Mouse (Mus musculus): ENCODE data around the gene Axl. TPM values are rescaled to one million over a fixed set of nuclear protein-coding genes. Genes with fewer than 3 reads are reported as not detected.

The Axl gene
- polyA plus RNA-seq, 1 experiment from 2014 or later, result 14.5 TPM

DNA sequence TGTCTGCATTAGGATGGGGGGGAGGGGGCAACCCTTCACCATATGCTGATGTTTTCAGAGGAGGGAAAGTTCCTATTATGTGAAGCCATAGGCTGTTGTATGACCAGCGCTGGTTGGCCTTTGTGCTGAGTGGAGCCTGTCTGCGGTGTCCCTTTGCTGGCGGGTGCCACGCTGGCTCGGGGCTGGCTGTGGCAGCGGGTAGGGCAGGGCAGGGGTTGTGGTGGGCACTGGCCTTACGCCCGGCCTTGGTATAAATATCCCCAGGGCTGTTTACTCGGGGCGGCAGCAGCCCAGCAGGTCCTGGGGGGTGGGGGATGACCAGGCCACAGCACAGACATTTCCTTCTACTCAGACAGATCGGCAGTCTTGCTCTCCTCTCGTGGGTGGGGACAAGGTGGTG is 78.5 kb downstream of the Axl start:
- WGBS (ENCODE audit: insufficient replicate concordance), result 47% methylated on average over 12 of the region's 12 CpGs
- peak overlapping the region; percentile 6; the same call in 1 of the 2 replicates for H3K4me2 ChIP-seq
- ATAC-seq (ENCODE audit: low read depth), result no peak
- no peaks in the 10 kb centered on the region for H3K9me3 ChIP-seq (replicated peaks)
- H3K4me1 ChIP-seq (replicated peaks), result peaks cover 70% of the 10 kb centered on the region
- no peak overlapping the region for H3K4me3 ChIP-seq (replicated peaks)
- no peak for DNase-seq
- no peaks in the 10 kb centered on the region for H3K27me3 ChIP-seq
- peaks cover 58% of the 10 kb centered on the region for H3K36me3 ChIP-seq
- peak overlapping the region; percentile 34 for H3K27ac ChIP-seq
- H3K9ac ChIP-seq, result no peak overlapping the region

DNA sequence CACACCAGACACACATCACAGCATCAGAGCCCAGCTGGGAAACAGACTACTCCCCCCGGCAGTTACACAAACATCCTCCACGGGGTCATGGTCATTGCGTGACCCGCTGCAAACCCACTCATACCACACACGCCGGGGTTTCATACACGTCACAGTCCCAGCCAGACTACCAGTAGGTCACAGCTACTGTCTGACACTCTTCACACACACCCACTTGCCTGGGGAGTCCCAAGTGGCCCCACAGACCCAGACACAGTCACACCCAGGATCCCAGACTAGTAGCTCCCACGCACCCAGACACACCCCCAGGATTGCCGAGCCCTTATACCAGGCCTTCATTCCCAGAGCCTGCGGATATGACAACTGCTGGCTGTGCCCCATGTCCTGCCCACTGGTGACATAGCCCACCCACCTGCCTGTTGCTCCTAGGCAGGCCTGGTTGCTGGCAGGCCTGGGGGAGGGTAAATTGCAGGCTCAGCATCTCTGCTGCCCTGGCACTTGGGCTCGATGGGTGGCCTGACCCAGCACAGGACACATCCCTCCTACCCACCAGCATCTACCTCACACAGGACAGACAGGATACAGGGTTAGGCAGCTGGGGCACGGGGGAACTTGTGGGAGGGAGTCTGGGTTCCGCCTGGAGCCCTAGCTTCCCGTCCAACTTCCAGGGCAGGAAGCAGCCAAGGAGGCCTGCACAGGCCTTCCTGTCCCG is 80.8 kb downstream of the Axl start:
- H3K36me3 ChIP-seq, result peaks cover 47% of the 10 kb centered on the region
- DNase-seq, result no peak
- no peak for ATAC-seq (ENCODE audit: low read depth)

More for the DNA sequence above, 80.8 kb downstream of the Axl start:
- Histone ChIP-seq H3K27me3 (no peaks in the 10 kb centered on the region), H3K4me1 (replicated peaks) (peaks cover 87% of the 10 kb centered on the region), H3K4me3 (replicated peaks) (no peak overlapping the region), H3K9ac (no peak overlapping the region), H3K9me3 (replicated peaks) (no peaks in the 10 kb centered on the region), H3K27ac (peak overlapping the region; percentile 52), H3K4me2 (no peak overlapping the region)
- WGBS (ENCODE audit: insufficient replicate concordance), result 58% methylated on average over 15 of the region's 15 CpGs

Small RNA genes lying within 50 kb of the gene (microRNA-seq; reads per million reads assigned to microRNA genes)
- gene Gm24865, result not detected

Other genes starting within 250 kb of the Axl start
- gene Ceacam2, start 248.8 kb downstream of the Axl start, polyA plus RNA-seq (2015; fragmentation: Nextera tagmentation; extraction: Ambion mirVana), result 0.03 TPM in 1 of 2 replicates, not detected in the other
- 0.32 TPM in 2 replicates for gene Erich4, start 172.8 kb downstream of the Axl start, polyA plus RNA-seq (2015; fragmentation: Nextera tagmentation; extraction: Ambion mirVana)
- gene Dmac2, start 169.3 kb downstream of the Axl start, polyA plus RNA-seq (2015; fragmentation: Nextera tagmentation; extraction: Ambion mirVana), result 10.4 and 11.3 TPM in 2 replicates
- gene B3gnt8, start 162.1 kb downstream of the Axl start, polyA plus RNA-seq (2015; fragmentation: Nextera tagmentation; extraction: Ambion mirVana), result 2.1 and 2.2 TPM in 2 replicates
- gene Bckdha, start 129.7 kb downstream of the Axl start, polyA plus RNA-seq (2015; fragmentation: Nextera tagmentation; extraction: Ambion mirVana), result 20.0 and 21.6 TPM in 2 replicates
- gene Exosc5, start 129.5 kb downstream of the Axl start, polyA plus RNA-seq (2015; fragmentation: Nextera tagmentation; extraction: Ambion mirVana), result 62.3 and 68.8 TPM in 2 replicates
- 1.0 and 1.1 TPM in 2 replicates for gene Tmem91, start 113.5 kb downstream of the Axl start, polyA plus RNA-seq (2015; fragmentation: Nextera tagmentation; extraction: Ambion mirVana)
- gene B9d2, start 107.9 kb downstream of the Axl start, polyA plus RNA-seq (2015; fragmentation: Nextera tagmentation; extraction: Ambion mirVana), result 21.8 and 25.1 TPM in 2 replicates
- gene Tgfb1, start 101.7 kb downstream of the Axl start, polyA plus RNA-seq (2015; fragmentation: Nextera tagmentation; extraction: Ambion mirVana), result 6.1 and 6.9 TPM in 2 replicates
- gene Ccdc97, start 69.6 kb downstream of the Axl start, polyA plus RNA-seq (2015; fragmentation: Nextera tagmentation; extraction: Ambion mirVana), result 8.8 and 10.7 TPM in 2 replicates
- 31.4 and 36.3 TPM in 2 replicates for gene Hnrnpul1, start 33.9 kb downstream of the Axl start, polyA plus RNA-seq (2015; fragmentation: Nextera tagmentation; extraction: Ambion mirVana)
- 0.34 and 0.38 TPM in 2 replicates for gene Cyp2s1, start 28.2 kb upstream of the Axl start, polyA plus RNA-seq (2015; fragmentation: Nextera tagmentation; extraction: Ambion mirVana)
- 0.05 and 0.06 TPM in 2 replicates for gene Cyp2b10, start 108.9 kb upstream of the Axl start, polyA plus RNA-seq (2015; fragmentation: Nextera tagmentation; extraction: Ambion mirVana)

Data from liver, embryonic 13.5 days (tissue).